In the genomic region with DNA sequence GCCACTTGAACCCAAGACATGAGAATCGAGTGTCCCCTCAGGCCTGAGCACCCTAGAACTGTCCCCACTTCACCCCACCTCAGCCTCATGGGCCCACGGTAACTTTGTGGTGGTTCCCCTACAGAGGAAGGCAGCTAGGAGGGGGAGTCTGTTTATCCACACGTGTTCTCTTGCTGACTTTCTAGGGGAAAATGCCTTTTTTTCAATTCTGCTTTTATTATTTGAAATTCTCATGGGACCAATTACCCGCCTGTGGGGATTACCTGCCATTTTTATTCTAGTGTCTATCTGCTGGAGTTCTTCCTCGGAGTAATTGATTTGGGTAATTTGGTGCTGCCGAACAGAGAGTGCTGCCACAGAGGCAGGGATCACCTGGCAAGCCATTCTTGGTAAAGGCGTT, we compare ENCODE assay signal across 12 mouse cellular contexts.
"Had no signal": no experiment of that assay in that cellular context is flagged by ENCODE, and none has a peak within 500 bp of the region (broad histone marks: within the 10 kb centered on the region; RNA-seq: fewer than 3 reads in every experiment).

No protein-coding gene starts in this region.

- DNase-seq: kidney, postnatal 25 days; layer of hippocampus, adult 9-11 months; liver, embryonic 13.5 days; lung, adult 2 months; lung, postnatal 14 days; lung, postnatal 4 days; midbrain, embryonic 14.5 days; thymus, adult 18-20 months; thymus, postnatal 36 days had no signal

- H3K4me3 ChIP-seq: layer of hippocampus, adult 2 months; liver, embryonic 13.5 days had no signal

- H3K9ac ChIP-seq: liver, embryonic 13.5 days had no signal

- H3K27ac ChIP-seq: kidney, postnatal 0 days; layer of hippocampus, adult 2 months; liver, embryonic 13.5 days had no signal

- H3K9me3 ChIP-seq: liver, embryonic 13.5 days had no signal

- H3K36me3 ChIP-seq: liver, embryonic 13.5 days had no signal

- H3K4me2 ChIP-seq: liver, embryonic 13.5 days; midbrain, embryonic 11.5 days had no signal

- H3K4me1 ChIP-seq: liver, embryonic 13.5 days had no signal
